Mouse (Mus musculus) MN1 (cell line): ENCODE measurements around the gene Arel1.
A peak's percentile ranks its signal among the peaks of the same experiment; 100 is the strongest.

Source experiments
- DNase-seq: peaks from one replicate; pipeline ENCODE4 v3.0.0-alpha.2; 2016; ENCODE audit warnings: low spot score

Gene Arel1

DNA sequence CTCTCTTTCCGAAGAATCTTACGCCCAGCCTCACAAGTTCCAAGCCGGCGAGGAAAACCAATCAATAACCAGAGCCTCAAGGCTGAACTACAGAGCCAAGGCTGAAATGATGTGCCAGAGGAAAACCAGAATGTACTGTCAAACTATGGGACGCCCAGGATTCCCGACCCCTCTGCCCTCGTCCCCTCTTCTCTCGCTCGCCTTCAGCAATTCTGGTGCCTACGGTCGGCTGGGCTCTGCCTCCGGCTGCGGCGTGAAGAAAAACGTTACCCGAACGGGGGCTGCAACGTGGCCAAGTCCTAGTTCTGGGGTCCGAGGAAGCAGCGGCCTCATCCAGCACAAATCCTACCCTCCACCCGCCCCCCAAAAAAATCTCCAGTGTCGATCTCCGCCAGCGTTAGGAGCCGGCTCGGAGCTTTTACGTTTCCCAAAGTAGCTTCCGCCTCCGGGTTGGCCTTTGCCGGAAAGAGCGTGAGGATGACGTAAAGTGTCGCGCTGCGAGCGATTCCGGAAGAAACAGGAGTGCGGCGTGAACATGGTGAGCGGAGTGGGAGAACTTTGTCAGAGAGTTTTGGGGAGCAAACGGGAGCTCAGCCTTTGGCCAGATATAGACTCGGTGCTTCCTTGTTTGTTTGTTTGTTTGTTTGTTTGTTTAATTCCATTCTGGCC lies at the start of gene Arel1, which contains the start of gene Fcf1:
TSS of gene Arel1 (minus strand) at position 473 of the 669 bp plus-strand sequence.
TSS of gene Fcf1 (plus strand) at position 470 of the 669 bp plus-strand sequence.
- peak; percentile 94 for DNase-seq

DNA sequence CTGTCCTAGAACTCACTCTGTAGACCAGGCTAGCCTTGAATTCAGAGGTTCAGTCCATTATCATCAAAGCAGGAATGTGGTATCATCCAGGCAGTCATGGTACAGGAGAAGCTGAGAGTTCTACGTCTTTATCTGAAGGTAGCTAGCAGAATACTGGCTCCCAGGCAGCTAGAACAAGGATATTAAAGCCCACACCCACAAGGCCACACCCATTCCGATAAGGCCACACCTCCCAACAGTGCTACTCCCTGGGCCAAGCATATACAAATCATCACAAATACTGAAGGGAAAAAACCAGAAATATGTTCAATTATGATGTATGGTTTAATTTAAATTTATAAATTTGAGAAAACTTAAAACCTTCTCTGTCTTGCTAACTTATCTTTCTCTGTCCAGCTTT lies 41.5 kb upstream of the Arel1 start:
- DNase-seq: no peak

DNA sequence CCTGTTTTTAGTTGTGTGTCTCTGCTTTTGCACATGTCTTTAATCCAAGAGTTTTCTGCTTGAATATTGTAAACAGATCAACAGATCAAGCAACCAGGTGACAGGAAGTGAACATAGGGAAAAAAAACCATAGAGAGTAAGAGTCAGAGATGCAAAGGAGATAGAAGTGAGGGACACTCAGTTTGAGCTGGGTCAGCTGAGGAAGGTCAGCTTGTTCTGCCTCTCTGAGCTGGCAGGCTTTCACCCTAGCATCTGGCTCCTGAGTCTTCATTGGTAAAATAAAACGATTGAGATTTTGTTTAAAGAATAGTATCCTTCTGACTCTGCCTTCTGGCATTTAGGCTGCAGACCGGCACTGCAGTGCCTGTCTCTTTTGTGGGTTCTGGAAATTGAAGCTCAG lies 39.8 kb upstream of the Arel1 start:
- no peak for DNase-seq

DNA sequence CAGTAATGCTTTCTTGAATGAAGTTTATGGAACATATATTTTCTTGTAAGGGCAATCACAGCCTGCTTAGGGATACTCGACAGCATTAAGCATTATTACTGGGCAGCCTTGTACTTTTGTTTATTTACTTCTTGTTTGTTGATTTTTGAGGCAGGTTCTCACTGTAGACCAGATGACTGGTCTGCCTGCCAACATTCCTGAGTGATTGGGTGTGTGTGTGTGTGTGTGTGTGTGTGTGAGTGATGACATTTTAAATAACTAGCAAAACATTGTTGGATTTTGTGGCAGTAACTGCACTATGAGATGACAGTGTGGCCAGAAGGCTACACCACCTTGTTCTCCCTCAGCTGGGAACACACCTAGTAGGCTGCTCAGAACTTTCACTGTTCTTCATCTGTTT lies 39.1 kb upstream of the Arel1 start:
- no peak for DNase-seq

DNA sequence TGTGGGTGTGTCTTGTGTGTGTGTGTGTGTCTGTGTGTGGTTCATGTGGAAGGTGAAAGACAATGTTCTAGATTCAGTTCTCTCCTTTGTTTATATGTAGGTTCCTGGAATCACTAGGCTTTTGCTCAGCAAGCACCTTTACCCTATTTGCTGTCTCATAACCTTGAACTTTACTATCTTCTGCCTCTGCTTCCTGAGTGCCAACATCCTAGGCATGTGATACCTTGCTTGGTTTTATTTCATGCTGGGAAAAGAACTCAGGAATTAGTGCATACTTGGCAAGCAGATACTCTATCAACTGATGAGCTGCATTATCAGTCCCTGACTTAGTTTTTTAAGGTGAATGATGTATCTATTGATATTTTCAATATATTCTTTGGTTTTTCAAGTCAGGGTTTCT lies 36.3 kb upstream of the Arel1 start:
- DNase-seq: no peak

DNA sequence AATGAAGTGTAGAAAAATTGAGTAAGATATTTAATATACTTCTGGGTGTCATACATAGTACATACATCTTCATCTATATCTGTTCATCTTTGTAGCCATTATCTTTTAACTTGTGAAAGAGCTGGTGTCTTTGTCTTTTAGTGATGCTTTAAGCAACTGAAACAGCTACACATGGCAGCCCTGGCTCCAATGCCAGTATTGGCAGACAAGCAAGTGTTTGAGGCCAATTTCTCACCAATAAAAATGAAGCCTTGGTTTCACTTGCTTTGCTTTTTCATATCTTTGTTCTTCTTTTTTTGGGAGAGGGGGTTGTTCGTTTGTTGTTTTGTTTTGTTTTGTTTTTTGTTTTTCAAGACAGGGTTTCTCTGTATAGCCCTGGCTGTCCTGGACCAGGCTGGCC lies 35.5 kb upstream of the Arel1 start:
- DNase-seq: no peak

DNA sequence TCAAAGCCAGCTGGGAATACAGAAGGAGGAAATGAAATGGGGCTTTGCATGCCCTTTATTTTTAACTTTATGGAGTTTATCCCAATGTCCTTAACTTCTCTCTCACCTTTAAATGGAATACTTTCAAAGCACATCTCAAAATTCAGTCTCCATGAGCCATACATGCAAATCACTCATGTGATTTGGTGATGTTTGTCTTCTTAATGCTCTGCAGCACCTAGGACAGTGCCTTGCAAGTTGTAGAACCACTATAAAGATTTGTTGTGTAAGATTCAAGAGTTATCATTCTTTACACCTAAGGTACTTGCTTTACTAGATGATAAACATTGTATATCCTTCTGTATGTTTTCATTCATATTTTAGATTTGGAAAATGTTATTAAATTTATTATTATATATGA lies 28.4 kb upstream of the Arel1 start:
- no peak for DNase-seq

DNA sequence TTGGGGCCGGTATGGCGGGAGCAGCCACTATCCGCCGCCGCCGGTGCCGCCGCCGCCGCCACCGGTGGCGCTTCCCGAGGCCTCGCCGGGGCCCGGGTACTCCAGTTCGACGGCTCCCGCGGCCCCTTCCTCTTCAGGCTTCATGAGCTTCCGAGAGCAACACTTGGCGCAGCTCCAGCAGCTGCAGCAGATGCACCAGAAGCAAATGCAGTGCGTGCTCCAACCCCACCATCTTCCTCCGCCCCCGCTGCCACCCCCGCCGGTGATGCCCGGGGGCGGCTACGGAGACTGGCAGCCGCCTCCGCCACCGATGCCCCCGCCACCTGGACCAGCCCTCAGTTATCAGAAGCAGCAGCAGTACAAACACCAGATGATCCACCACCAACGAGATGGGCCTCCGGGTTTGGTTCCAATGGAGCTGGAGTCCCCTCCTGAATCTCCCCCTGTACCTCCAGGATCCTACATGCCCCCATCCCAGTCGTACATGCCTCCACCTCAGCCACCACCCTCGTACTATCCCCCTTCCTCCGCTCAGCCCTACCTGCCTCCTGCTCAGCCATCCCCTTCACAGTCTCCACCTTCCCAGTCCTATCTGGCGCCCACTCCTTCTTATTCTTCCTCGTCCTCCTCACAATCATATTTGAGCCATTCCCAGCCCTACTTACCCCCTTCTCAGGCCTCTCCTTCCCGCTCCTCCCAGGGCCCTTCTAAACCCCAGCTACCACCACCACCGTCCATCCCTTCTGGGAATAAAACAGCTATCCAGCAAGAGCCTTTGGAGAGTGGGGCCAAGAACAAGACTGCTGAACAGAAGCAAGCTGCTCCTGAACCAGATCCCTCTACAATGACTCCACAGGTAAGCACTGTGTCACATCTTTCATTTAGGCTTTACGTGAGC lies 26.1 kb upstream of the Arel1 start:
- DNase-seq: peak; percentile 66

DNA sequence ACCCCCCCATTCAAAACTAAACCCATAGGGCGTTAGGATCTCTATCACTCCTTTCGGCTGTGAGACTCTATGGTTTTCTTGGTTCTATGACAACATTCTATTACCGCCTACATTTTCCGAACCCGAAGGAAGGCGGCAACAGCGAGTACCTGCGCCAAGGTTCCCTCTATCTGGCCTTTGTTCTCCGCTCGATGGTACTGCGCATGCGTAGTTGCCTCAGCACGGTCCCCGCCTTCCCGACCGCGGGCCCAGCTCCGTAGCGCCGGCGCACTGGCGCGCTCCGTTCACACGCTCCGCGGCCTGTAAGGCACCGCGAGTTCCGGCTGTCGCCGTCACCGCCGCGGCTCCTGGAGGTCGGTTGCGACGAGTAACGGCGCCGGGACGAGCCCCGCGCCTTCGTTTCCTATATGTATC lies 25.4 kb upstream of the Arel1 start, which contains the start of gene Ylpm1:
TSS of gene Ylpm1 (plus strand) at position 239 of the 414 bp plus-strand sequence.
- peak; percentile 98 for DNase-seq

DNA sequence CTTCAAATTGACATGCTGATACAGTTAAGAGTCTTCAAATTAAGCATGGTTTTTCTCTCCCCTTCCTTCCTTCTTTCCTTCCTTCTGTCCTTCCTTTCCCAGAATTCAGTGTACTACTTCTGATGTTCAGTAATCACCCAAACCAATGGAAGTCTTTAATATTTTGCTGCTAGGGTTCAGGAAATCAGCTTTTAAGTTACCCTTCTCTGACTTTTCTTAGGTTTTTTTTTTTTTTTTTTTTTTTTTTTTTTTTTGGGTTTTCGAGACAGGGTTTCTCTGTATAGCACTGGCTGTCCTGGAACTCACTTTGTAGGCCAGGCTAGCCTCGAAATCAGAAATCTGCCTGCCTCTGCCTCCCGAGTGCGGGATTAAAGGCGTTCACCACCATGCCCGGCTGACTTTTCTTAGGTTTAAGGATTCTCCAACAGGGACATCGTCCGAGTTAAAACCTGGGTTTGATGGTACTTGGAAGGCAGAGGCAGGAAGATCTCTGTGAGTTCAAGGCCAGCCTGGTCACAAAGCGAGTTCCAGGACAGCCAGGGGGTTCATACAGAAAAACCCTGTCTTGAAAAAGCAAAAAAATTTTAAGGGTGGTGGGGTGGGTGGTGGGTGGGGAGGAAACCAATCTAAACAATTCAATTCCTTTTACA lies 24.5 kb upstream of the Arel1 start:
- peak; percentile 13 for DNase-seq

DNA sequence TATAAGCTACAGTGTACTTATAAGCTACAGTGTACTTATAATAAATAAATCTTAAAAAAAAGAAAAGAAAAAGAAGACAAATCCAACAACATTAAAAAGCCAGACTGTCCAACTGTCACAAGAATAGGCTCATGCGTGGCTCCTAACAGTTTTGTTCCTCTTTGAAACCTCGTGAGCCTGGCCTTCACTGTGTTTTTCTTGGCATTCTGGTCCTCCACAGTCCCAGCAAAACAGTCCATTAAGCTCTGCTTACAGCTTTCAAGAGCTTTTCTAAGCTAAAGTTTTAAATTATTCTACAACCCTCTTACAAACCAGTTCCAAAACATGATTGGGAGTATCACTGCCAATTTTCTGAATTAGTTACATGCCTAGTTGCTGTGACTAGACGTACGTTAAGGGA lies 18.8 kb upstream of the Arel1 start:
- no peak for DNase-seq

DNA sequence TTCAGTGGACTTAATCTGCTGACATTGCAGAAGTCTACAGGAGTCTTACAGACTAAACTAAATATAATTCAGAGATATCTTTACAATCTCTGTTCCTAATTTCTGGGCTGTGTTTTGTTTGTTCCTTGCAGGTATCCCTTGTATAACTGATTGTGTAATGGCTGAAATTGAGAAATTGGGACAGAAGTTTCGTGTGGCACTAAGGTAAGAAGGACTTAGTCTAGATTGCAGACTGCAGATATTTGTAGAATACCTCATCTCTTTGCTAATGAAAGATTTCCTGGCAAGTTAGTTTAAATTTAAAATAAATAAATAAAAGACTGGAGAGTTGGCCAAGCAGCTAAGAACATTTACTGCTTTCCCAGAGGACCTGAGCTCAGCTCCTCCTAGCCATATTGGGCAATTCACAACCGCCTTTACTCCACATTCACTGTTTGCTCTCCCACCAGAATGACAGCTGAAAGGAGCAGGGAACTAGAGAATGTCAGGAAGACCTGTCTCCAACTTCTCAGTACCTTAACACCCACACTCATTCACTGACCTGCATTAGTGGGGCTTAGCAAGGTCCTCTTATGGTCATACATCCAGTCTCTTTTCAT lies 8.7 kb upstream of the Arel1 start:
- DNase-seq: no peak

DNA sequence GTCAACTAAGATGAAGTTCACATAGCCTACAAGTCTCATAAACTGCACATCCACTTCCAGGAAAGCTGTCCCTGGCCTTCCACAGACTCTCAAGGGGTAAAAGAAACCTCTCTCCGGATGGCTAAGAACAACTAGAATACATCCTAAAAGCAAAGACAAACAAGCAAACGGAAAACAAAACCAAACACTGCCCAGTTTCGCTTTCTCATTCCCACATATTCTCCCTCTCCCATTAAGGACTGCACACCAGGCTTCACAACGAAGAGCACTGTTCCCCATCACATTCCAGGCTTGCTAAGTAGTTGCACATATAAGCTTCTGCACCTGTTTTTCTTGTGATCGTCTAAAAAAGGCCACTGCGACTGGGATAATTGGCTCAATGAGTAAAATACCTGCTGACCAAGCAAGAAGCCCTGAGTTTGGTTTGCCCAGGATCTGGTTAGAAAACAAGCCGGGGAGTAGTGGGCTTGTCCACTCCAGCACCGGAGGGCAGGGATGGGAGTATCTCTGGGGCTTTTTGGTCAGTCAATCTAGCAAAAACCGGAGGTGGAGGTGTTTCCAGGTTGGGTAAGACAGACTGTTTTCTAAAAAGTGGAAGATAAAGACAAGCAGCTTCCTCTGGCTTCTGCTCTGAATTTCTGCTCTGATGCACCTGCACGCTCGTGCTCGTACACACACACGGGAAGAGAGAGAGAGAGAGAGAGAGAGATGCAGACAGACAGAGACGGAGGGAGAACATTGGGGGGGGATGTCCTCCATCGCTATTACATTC lies 858 bp downstream of the Arel1 start:
- peak; percentile 28 for DNase-seq

DNA sequence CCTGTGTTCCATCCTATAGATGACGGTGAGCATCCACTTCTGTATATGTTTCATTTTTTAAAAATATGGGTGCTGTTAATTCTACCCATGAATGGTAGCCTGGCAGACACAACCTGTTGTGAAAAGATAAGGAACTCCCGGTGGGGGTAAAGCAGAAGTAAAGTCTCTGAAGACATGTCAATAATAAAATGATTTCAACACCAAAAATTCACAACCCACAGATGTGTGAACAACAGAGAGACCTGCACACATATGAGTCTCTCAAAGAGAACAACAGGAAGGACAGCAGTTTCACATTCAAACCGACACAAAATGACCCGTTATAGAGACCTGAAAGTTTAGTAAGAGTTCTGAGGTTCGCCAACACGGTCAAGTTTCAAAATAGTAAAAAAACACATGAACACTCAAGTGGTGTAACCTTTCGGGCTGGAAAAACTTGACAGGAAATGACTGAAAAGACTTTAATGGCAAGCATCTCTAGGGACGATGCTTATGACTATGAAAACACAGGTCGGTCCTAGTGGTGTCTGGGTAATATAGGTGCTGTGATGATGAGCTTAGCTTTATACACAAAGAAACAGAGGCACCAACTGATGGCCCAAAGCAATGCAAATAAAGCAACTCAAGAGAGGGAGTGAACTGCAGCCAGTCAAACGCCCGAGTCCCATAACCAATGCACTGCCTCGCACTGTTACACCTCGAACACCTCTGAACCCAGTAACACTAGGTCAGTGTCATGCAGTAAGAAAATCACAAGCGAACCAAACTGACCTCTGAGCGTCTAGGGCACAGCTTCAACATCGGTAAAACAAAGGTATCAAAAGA lies 1.7 kb downstream of the Arel1 start:
- no peak for DNase-seq

DNA sequence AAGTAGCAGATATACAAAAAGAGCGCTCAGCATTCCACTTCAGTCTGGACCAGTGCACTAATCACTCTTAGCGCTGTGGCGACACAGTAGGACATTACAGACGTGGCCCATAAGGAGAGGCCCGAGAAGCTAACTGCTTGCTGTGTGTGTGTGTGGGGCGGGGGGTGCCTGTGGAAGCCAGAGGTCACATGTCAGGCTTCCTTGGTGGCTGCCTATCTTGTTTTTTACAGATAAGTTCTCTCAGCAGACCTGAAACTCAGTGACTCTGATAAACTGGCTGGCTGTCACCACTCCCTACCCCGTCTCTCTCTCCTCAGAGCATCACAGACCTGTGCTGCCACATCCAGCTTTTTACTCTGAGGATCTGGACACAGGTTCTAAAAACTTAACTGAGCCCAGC lies 8.1 kb downstream of the Arel1 start:
- DNase-seq: no peak

DNA sequence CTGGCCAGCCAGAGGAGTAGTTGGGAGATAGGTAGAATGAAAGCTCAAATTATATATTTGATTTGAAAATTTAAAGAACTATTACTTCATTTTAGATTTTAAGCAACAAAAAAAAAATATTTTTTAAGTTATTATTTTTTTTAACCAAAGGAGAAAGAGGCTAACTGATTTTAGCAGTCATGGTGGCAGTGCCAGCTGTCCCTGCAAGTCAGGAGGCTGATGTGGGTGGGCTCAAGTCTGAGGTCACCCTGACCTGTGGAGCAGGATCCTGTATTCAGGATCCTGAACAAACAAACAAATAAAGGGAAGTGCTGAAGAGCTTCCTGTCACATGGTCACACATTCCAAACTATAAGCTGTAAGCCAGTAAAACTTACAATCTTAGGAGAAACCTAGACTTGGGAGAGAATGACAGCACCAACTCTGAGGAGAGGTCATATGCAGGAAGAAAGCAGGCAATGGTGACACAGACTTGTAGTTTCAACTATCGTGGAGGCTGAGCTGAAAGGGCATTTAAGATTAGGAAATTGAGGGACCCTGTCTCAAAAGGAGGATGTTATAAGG lies 11.8 kb downstream of the Arel1 start:
- no peak for DNase-seq

DNA sequence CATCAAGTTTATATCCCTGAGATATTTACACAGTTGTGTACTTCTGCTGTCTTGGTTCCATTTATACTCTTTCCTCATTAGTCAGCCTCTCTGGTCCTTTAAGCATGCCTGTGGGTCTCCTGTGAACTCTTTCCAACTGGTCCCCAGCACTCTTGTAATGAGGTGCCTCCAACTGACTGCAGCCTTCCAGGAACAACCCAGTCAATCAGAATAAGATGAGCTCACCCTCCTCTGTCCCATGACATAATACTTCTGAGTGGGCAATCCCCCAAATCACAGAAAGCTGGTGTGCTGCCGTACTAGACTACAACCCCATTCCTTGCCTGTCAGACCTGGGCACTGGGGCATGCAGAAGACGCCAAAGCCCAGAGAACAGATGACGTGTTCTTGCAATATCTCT lies 14.4 kb downstream of the Arel1 start:
- no peak for DNase-seq

DNA sequence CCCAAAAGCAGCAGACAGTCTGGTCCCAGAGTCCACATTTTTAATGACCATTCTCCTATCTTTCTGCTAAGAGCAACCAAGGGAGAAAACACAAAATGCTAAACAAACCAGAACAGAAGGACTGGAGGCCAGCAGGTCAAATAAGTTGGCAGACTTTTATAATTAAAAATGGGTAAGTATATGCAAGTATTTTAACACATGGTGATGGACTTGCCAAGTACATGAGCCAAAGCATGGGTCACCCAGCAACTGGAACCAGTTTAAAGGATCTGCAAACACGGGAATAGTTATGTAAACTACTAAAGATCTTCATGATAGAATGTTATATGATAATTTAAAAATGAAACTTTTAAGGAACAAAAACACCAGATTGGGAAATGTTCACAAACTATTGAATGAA lies 18.3 kb downstream of the Arel1 start:
- DNase-seq: no peak

DNA sequence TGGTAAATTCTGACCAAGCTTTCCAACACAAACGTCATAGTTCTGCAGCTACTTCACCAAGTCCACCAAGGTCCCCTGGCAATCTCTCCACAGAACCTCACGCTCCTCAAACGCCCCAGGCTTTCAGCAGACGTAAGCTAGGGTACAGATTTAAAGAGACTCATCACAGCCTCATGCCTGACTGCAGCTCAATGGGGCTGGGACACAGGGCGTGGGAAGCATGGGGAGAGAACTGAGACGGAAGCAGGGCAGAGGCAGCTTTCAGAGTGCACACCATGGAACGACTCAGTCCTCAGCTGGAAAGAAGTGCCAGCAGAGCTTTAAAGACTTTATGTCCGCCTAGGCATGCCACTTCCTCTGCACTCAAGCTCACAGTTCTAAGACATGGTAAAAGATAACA lies 19.2 kb downstream of the Arel1 start:
- DNase-seq: no peak

DNA sequence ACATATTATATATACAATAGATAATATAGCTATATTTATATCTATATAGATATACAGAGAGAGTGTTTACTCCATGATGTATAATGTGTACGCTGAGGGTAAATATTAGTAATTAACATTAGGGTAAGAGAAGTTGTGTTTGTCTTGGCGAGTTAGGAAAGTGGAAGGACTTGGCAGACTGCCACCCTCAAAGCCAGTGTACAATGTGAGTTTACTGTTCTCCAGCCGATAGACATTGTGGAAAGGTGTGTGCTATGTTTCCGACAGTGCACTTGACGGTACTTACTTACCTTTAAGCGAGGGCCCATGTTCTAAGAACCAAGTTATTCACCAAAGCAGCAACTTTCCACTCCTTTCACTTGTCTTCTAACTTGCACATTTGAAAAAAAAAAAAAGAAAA lies 19.9 kb downstream of the Arel1 start:
- no peak for DNase-seq
